Mouse (Mus musculus) thymus, adult 2 months (tissue): ENCODE data around the gene Ppfibp1. TPM values are rescaled to one million over a fixed set of nuclear protein-coding genes. Genes with fewer than 3 reads are reported as not detected.

Experiments used
- DNase-seq: peaks from one replicate; pipeline ENCODE4 v3.0.0; 2021
- H3K27ac ChIP-seq: fragments of 200-500 bp; 2 replicates; pipeline ENCODE4 v1.5.1; 2012; ENCODE audit warnings: low read length, control low read depth; ENCODE audit not compliant: control insufficient read depth, insufficient read depth
- H3K27me3 ChIP-seq: fragments of 200-500 bp; 2 replicates; pipeline ENCODE4 v1.6.1; 2012; ENCODE audit warnings: mild to moderate bottlenecking, low read length, moderate library complexity, mixed read lengths; ENCODE audit not compliant: control insufficient read depth, insufficient read depth
- H3K36me3 ChIP-seq: fragments of 200-500 bp; 2 replicates; pipeline ENCODE4 v1.6.1; 2012; ENCODE audit warnings: mild to moderate bottlenecking, low read length, moderate library complexity; ENCODE audit not compliant: control insufficient read depth, insufficient read depth
- H3K4me1 ChIP-seq: fragments of 200-500 bp; replicated peaks from 2 replicates; pipeline ENCODE4 v1.6.1; 2012; ENCODE audit warnings: low read length; ENCODE audit not compliant: control insufficient read depth, insufficient read depth
- H3K4me3 ChIP-seq: fragments of 200-500 bp; 2 replicates; pipeline ENCODE4 v1.5.1; 2012; ENCODE audit warnings: mild to moderate bottlenecking, low read length, control low read depth, moderate library complexity; ENCODE audit not compliant: control insufficient read depth, insufficient read depth
- CTCF ChIP-seq: fragments of 200-500 bp; IDR thresholded peaks from 2 replicates; pipeline ENCODE4 v1.5.1; 2012; ENCODE audit warnings: mild to moderate bottlenecking, control low read depth, low read length, moderate library complexity, borderline replicate concordance; ENCODE audit not compliant: control insufficient read depth, poor library complexity, insufficient read depth; ENCODE audit errors: extremely low read depth
- POLR2A ChIP-seq: fragments of 200-500 bp; IDR thresholded peaks from 2 replicates; pipeline ENCODE4 v1.6.1; 2012; ENCODE audit warnings: mild to moderate bottlenecking, low read length, control low read depth, moderate library complexity; ENCODE audit not compliant: control insufficient read depth, poor library complexity, insufficient read depth; ENCODE audit errors: extremely low read depth
- WGBS: fragments of 180-500 bp; shearing (Covaris S2); methylation state at CpG from one replicate; pipeline ENCODE4 v1.1.7; 2018; 5-methylcytosine and 5-hydroxymethylcytosine counted together
- polyA plus RNA-seq: library from polyadenylated mRNA; depleted of rRNA; stranded (reverse); fragments of >200 nt; gene quantifications from 2 replicates; pipeline ENCODE4 v1.2.3, GENCODE M21; 2012

Gene Ppfibp1
- polyA plus RNA-seq, 1 experiment = 5.0 TPM

DNA sequence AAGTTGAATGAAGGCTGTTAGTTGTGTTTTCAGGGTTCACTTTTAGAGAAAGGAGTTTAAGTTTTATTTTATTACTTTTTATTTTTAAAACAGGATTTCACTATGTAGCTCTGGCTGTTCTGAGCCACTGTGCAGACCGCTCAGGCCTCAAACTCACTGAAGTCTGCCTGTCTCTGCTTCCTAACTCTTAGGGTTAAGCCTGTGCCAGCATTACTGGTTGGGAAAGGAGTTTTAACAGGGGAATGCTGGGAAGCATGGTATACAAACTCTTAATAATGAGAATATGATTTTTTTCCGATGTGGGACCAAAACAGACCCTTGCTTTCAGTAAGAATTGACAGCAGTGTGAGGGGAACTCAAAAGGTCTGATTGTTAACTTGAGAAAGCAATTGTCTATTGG lies 1.9 kb downstream of the Ppfibp1 start:
- H3K36me3 ChIP-seq = no peaks in the 10 kb centered on the region
- no peak for TF ChIP-seq POLR2A
- TF ChIP-seq CTCF = no peak
- DNase-seq = no peak
- H3K4me1 ChIP-seq = no peaks in the 10 kb centered on the region; the same call in 1 of the 2 replicates
- no peaks in the 10 kb centered on the region for H3K27me3 ChIP-seq
- H3K4me3 ChIP-seq = no peak overlapping the region
- no peak overlapping the region for H3K27ac ChIP-seq
- 88% methylated on average over 2 of the region's 2 CpGs for WGBS

DNA sequence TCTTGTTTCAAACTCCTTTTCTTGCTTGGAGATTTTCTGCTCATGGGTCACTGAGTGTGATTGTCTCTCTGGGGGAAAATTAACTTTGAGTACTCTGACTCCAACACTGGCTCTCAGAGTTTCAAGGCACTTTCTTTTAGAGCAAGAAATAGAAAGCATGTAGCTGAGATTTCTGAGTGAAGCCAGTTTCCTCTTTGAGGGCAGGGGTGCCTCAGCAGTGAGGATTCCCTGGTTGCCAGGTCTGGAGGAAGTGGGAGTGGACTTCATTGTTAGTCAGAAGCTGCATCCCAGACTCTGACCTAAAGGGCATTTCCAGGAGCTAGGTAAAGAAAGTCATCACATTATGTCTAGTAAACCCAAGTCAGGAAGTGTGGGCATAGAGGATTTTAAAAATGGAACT lies 2.3 kb downstream of the Ppfibp1 start:
- TF ChIP-seq POLR2A (no peak), CTCF (no peak)
- Histone ChIP-seq H3K27ac (no peak overlapping the region), H3K4me3 (no peak overlapping the region), H3K4me1 (no peaks in the 10 kb centered on the region; the same call in 1 of the 2 replicates), H3K27me3 (no peaks in the 10 kb centered on the region), H3K36me3 (no peaks in the 10 kb centered on the region)
- DNase-seq = no peak

DNA sequence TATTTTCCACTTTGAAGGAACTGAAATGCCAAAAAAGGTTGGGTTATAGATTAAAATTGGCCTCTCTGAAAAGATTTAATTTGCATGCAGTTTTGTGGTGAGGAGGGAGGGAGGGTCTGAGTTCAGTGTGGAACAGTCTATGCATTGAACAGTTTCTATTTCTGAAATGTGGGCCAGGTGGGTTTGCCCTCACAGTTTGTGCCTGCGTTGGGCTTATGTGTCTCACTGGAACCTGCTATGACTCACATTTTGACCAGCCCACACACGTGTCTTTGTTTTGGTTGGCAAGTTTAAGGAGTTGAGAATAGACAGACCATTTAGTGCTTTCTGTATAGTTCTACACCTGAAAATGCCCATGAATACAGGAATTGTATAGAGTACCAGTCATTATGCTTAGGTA lies 5.6 kb downstream of the Ppfibp1 start:
- Histone ChIP-seq H3K27ac (no peak overlapping the region), H3K36me3 (no peaks in the 10 kb centered on the region), H3K4me3 (no peak overlapping the region), H3K4me1 (no peaks in the 10 kb centered on the region), H3K27me3 (no peaks in the 10 kb centered on the region)
- DNase-seq = no peak
- 66% methylated on average over 2 of the region's 2 CpGs for WGBS
- no peak for TF ChIP-seq POLR2A
- no peak for TF ChIP-seq CTCF

DNA sequence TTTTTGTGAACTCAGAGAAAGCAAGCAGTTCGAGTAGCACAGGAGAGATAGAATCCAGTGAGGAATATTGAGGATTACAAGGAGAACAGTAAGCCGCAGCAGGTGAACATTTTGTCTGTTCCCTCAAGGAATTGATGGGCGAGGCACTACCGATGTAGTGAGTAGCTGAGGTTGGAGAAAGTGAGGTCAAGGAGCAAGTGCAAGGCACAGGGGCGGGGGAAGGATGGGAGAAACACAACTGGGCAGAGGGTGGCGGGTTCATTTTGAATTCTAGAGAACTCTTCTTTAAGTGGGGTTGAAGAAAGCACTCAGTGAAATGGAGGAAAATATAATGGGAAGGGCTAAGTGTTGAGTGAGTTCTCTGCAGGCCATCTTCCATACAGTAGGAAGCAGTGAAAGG lies 10.4 kb downstream of the Ppfibp1 start:
- no peak for TF ChIP-seq POLR2A
- no peak for TF ChIP-seq CTCF
- 93% methylated on average over 6 of the region's 6 CpGs for WGBS
- H3K4me3 ChIP-seq = no peak overlapping the region
- H3K27me3 ChIP-seq = no peaks in the 10 kb centered on the region
- no peaks in the 10 kb centered on the region for H3K4me1 ChIP-seq
- H3K27ac ChIP-seq = no peak overlapping the region
- no peaks in the 10 kb centered on the region for H3K36me3 ChIP-seq
- DNase-seq = no peak

DNA sequence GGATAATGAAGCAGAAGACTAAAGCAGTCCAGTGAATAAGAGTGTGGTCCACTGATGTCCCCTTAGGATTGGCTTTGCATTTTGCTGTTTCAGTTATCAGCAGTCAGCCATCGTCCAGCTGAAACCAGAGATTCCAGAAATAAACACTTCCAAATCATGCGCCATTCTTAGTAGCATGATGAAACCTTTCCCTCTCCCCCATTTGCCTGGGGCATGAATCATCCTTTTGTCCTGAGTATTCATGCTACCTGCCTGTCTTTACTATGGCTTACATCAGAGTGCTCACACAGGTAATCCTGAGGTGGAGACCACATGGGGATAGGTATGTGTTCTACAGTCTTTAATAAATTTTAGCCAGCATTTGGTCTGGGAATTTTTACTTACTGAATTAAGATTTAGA lies 11.4 kb downstream of the Ppfibp1 start:
- 93% methylated on average over 2 of the region's 2 CpGs for WGBS
- H3K27me3 ChIP-seq = no peaks in the 10 kb centered on the region
- H3K27ac ChIP-seq = no peak overlapping the region
- TF ChIP-seq POLR2A = no peak
- no peak for TF ChIP-seq CTCF
- H3K36me3 ChIP-seq = no peaks in the 10 kb centered on the region
- H3K4me1 ChIP-seq = no peaks in the 10 kb centered on the region
- DNase-seq = no peak
- H3K4me3 ChIP-seq = no peak overlapping the region

DNA sequence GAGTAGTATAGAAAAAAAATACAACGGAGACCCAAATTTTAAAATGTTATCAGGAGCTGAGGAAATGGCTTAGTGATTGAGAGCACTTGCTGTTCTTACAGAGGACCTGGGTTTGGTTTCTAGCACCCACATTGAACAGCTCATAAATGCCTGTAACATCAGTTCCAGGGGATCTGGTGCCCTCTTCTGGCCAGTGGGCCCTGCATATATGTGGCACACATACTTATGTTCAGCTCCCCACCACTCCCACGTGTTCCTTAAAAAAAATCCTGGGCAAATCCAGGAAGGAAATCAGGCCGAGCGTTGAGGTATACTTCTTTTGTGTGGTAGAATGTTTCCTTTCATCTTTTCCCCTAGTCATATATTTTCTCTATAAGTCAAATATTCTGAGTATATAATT lies 13.6 kb downstream of the Ppfibp1 start:
- DNase-seq = no peak
- TF ChIP-seq CTCF = no peak
- TF ChIP-seq POLR2A = no peak
- WGBS = 96% methylated on average over 4 of the region's 4 CpGs
- Histone ChIP-seq H3K4me3 (no peak overlapping the region), H3K4me1 (no peaks in the 10 kb centered on the region), H3K27me3 (no peaks in the 10 kb centered on the region), H3K36me3 (no peaks in the 10 kb centered on the region), H3K27ac (no peak overlapping the region)

DNA sequence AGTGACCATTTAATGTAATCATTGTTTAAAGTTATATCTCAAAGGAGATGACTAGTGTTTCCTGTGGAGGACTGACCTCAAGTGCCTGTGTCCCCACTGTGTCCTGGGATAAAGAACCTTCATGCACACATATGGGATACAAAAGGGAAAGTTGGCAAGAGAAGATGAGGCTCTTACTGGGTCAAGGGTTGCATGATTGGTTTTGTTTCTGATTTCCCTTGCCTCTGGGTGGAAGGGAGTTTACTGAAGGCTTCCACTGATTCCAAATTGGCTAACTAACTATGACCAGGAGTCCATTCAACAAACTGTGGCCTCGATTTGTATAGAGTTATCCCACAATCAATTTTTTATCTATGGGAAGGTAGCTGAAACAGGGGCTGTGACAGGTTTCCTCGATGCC lies 15.3 kb downstream of the Ppfibp1 start:
- WGBS = 92% methylated on average over 2 of the region's 2 CpGs
- Histone ChIP-seq H3K4me3 (no peak overlapping the region), H3K36me3 (no peaks in the 10 kb centered on the region), H3K27ac (no peak overlapping the region), H3K4me1 (no peaks in the 10 kb centered on the region), H3K27me3 (no peaks in the 10 kb centered on the region)
- no peak for TF ChIP-seq POLR2A
- TF ChIP-seq CTCF = no peak
- no peak for DNase-seq
